Mouse (Mus musculus): ENCODE measurements around the gene Arid1b.

Gene Arid1b

DNA sequence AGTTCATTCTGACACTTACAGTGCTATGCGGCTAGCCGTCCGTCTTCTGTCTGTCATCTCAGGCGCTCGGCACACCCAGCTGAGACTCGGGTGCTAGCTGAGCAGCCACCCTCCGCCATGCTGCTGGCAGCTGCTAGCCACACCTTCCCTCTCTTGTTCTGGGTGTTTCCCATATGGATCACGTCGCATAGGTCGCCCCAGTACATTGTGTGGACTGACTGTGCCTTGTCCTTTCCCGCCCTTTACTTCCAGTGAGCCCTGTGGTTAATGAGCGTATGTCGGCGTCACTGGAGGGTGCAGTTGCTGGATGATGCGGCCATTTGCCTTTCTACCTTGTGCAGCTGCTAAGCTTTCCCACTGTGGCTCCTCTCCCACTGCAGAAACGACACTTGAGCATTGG is 59.1 kb downstream of the Arid1b start:
- no peak for DNase-seq (ENCODE audit: low read depth in 1 of 2, low spot score in 2 of 2)

DNA sequence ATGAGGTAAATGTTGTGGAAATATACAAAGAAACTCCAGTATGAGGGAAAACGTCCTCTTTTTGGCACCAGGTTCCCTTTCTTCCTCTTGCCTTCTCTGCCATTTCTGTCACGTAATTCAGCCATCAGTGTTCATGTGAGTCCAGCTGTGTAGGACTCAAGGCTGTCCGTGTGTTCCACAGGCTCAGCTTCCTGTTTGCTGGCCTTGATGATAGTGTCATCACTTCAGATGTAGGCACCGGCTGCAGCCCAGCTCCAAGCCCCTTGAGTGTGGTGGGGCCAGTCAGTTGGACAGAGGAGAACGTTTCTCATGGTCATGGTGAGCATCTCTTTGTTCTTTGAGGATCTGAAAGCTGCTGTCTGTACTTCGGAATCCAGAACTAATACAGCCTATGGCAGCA is 61.3 kb downstream of the Arid1b start:
- DNase-seq (ENCODE audit: low read depth in 1 of 2, low spot score in 2 of 2): no peak

DNA sequence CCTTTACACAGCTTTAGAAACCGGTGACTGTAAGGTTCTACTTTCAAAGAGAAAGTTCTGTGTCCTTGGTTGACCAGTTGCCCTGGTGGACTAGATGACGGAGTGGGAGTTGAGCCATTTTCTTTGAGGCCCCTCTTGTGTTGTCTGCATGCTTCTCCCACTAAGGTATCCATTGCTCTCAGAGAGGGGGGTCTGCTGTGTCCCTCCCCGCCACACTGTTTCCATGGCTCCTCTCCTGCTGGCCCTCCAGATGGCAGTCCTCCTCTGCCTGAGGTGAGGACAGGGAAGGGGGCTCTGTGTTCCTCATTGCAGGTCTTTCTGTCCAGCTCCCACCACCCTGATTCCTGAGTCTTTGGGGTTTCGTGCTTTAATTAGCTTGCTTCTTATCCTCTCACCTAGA is 62.5 kb downstream of the Arid1b start:
- no peak for DNase-seq (ENCODE audit: low read depth in 1 of 2, low spot score in 2 of 2)

GRCm38 (mm10) chr17:5057286-5057685 is 63.2 kb downstream of the Arid1b start:
- DNase-seq (ENCODE audit: low read depth in 1 of 2, low spot score in 2 of 2): no peak

DNA sequence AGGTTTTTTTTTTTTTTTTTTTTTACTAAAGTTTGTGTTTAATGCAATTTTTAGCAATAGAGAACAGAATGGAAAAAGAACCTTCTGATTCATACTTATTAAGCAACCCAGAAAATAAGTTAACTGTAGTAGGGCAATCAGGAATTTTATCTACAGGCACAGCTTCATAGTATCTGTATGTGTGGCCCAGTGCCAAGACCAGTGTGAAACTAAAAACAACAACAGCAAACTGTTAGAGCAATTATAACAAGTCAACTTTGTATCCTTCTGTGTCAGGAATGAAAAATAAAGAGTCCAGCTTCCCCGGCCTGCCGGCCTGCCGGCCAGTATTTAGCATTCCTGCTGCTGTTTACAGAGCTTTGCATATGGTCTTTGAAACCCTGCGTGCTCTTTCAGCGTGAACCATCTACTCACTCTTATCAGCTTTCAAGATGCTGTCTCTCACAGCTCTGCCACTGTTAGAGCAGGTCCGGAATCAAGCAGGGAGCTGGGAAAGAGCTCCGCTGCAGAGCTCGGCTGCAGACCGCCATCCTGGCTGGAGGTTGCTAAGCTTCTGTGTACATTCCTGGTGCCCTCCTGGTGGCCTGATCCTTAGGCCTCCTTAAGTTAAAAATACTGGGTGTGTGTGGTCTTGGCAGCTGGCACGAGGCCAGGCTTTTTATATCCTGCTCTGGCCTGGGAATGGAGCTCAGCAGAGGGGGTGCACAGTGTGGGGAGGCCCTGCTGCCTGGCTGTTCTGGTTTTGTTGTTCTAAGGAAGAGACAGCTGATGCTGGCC is 64.0 kb downstream of the Arid1b start:
- DNase-seq (ENCODE audit: low read depth in 1 of 2, low spot score in 2 of 2): no peak

- no peak for DNase-seq (ENCODE audit: low read depth in 1 of 2, low spot score in 2 of 2)
These were observed 65.0 kb downstream of the Arid1b start for GRCm38 (mm10) chr17:5059092-5059601.

DNA sequence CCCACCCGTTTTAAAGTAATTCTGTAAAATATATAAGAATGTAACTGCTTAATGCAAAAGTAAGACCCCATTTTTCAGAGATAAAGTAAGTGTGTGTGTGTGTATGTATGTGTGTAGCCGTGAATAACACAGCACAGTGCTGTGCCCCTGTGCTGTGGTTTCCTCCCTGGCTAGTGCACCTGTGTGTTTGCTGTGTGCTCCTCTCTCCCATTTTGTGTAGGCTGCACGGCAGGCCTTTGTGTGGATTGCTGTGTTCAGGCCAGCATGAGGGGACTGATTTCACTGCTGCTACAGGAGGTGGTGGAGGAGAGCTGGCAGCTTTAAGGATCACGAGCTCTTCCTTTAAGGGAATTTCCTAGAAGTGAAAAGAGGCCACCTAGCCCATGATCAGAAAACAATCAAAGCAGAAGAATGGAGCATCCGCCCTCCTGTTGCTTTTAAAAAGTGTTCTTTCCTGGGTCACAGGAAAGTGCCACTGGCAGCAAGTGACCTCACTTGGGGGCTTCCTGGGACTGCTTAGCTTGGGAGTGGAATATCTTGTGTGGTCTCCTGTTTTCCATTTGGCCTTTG is 66.5 kb downstream of the Arid1b start:
- DNase-seq (ENCODE audit: low read depth in 1 of 2, low spot score in 2 of 2): no peak

DNA sequence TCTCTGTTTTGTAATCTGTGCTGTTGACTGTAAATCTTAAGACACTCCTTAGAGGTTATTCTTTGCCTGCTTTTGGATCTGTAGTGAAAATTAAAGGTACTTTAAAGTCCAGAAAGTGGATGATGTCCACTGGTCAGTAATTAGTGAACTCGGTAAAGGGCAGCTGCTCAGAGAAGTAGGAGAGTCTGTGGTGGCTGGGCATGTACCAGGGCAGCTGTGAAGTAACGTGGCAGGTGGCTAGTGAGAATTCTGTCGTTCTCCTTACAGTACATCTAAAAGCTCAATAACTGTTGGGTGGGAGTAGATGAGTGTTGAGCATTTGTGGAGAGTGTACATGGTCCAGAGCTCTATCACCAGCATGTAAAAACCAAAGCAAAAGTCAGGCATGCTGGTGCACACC is 67.1 kb downstream of the Arid1b start:
- DNase-seq (ENCODE audit: low read depth in 1 of 2, low spot score in 2 of 2): no peak

DNA sequence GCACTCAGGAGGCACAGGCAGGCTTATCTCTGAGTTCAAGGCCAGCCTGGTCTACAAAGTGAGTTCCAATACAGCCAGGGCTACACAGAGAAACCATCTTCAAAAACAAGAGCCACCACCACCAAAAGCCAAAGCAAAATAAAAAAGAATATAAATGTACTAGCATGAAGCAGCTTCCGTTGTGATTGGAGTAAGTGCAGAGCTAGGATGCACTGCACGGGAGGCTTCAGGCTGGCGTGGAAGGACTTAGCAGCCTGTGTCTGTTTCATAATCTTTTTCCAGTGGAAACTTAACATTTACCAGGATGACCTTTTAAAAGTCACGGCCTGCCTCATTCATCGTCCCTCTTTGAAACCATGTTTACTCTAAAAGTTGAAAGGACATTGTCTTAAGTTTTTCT is 67.5 kb downstream of the Arid1b start:
- DNase-seq (ENCODE audit: low read depth in 1 of 2, low spot score in 2 of 2): no peak

DNA sequence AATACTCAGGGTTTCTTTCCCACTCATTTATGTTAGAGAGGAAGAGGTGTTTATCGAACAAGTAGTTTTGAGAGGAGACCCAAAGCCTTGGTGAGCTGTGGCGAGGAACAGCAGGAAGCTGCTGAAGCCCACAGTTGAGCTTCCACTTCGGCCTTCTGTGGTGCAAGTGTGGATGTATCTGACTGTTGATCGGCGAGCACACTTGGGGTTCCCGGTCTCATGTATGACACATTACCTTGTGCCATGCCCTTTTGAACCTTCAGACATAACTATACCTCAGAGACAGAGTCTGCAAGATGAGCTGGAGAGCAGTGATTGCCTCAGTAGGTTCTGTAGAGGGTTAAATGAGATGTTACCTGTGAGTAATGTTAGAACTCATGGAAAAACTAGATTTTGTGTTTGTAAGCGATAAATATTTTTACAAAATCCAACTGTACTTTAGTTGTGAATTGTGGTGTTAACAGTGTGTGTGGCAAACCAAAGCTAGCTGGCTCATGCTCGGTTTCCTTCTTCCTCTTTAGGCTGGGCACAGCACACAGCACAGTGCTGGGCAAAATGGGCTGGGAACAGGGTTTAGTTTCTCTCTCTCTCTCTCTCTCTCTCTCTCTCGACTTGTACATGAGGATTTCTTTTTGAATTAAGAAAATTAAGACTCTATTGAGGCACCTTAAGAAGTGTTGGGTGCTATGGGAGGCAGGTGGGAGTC is 69.5 kb downstream of the Arid1b start:
- no peak for DNase-seq (ENCODE audit: low read depth in 1 of 2, low spot score in 2 of 2)

DNA sequence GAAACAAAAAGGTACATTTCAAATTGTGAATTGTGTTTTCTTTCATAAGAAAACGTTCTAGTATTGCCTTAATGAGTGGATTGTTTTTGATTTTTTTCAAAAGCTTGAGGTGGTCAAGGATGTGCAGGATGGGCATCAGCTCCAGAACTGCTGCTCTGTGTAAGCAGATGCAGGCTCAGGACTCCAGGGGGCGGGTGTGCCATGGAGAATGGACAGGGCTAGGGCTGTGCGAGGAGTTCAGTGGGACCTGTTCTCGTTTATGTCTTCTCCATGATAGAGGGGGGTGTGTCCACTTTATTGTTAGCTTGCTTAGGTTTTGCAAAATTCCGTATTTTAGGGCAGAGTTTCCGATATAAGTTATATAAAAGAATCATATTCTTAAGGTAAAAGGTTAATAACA is 70.6 kb downstream of the Arid1b start:
- no peak for DNase-seq (ENCODE audit: low read depth in 1 of 2, low spot score in 2 of 2)

DNA sequence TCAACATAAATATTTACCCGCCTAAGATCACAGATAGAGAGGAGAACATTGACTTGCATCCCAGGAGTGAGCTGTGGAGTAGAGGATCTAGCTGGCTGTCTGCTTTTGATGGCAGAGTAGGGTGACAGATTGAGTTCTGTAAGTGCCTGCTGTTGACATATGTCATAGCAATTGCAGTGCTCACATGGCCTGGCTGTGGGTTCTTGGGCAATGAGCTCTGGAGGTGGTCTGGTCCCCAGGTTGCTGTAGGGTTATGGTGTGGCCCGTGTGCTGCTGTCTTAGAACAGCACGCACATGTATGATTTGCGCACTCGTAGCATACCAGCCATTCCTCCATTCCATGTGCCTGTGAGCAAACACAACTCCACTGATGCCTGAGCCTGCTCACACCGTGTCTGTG is 71.1 kb downstream of the Arid1b start:
- no peak for DNase-seq (ENCODE audit: low read depth in 1 of 2, low spot score in 2 of 2)

DNA sequence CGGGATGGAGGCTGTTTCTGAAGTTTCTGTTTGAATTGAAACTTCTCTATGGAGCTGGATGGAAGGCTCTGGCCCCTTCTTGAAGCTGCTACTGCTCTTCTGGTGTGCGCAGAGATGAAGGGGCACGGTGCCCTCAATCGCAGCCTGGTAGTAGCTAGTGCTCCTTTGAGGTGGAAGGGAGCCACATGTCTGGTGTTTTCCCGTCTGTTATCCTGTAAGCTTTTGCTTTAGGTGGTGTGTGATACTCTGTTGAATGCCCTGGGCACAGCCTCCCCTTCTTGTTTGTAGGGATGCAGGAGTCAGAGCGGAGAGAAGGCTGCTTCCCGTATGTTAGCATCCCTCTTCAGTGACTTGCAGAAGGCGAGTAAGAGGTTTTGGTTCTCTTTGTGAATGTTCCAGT is 72.7 kb downstream of the Arid1b start:
- DNase-seq (ENCODE audit: low read depth in 1 of 2, low spot score in 2 of 2): no peak

DNA sequence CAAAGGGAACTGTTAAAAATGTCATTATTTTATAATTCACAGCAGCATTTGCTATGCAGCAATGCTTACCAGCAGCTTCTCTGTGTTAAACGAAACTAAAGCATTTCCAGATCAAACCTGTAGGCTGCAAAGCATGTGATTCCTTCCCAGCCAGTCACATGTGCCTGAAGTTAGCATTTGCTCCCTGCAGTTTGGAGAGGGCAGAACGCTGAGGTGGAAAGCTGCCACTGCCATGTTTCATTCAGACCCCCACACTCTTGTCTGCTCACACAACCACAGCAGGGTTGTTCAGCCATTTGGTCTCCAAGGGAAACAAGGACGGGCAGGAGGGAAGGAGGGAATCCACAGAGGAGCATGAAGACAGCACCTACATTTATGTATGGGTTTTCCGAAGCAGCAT is 73.1 kb downstream of the Arid1b start:
- no peak for DNase-seq (ENCODE audit: low read depth in 1 of 2, low spot score in 2 of 2)

- DNase-seq (ENCODE audit: low read depth in 1 of 2, low spot score in 2 of 2): no peak
These were observed 76.3 kb downstream of the Arid1b start for GRCm38 (mm10) chr17:5070399-5070798.

GRCm38 (mm10) chr17:5072539-5072938 is 78.4 kb downstream of the Arid1b start:
- DNase-seq (ENCODE audit: low read depth in 1 of 2, low spot score in 2 of 2): no peak

GRCm38 (mm10) chr17:5074752-5075506 is 80.8 kb downstream of the Arid1b start:
- no peak for DNase-seq (ENCODE audit: low read depth in 1 of 2, low spot score in 2 of 2)

- DNase-seq (ENCODE audit: low read depth in 1 of 2, low spot score in 2 of 2): no peak
These were observed 83.9 kb downstream of the Arid1b start for GRCm38 (mm10) chr17:5077996-5078395.

- DNase-seq (ENCODE audit: low read depth in 1 of 2, low spot score in 2 of 2): no peak
These were observed 84.4 kb downstream of the Arid1b start for GRCm38 (mm10) chr17:5078576-5078975.

- DNase-seq (ENCODE audit: low read depth in 1 of 2, low spot score in 2 of 2): no peak
These were observed 86.8 kb downstream of the Arid1b start for GRCm38 (mm10) chr17:5080884-5081419.

DNA sequence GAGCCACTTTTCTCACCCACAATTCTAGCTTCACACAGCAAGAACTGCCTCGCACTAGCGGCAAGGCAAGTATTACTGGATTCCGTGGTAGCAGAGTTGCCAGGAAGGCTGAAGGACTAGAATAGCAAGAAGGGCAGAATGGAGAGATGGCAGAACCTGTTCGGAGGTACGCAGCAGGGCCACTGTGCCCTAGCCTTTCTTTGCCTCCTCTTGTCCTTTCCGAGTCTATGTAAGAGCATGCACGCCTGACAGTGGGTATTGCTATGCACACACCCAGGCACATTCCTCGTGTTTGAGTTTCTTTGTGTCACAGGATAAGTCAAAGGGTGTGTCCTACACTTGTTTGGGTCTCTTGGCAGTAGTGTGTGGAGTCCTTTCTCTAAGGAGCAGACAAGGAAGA is 88.1 kb downstream of the Arid1b start:
- no peak for DNase-seq (ENCODE audit: low read depth in 1 of 2, low spot score in 2 of 2)
